Mouse (Mus musculus): Measurements from ENCODE around the gene Acadsb. TPM values are rescaled to one million over a fixed set of nuclear protein-coding genes. Genes with fewer than 3 reads are reported as not detected.
A peak's percentile ranks its signal among the peaks of the same experiment; 100 is the strongest.

Gene Acadsb
- polyA plus RNA-seq, 1 experiment from 2014 or later: 91.3 TPM

DNA sequence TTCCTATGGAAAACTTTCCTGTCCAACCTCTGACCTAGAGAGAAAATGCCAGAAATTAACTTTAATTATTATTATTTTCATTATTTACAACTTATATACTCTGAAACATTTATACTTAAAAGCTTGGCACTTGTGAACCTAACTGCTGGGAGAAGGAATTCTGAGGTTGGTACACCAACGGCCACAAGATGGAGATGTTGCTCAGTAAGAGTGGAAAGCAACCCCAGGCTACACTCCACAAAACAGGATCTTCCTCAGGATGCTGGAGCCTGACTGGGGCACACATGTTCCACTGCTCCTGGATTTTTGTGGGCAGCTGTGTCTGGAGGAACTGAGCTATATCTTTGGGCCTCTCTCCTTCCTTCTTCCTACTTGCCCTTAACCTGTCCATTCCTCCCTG is 21.8 kb downstream of the Acadsb start:
- Histone ChIP-seq H3K9ac (ENCODE audit: low read depth, low read length) (no peak overlapping the region), H3K4me2 (ENCODE audit: low read depth, low read length) (no peak overlapping the region), H3K9me3 (ENCODE audit: control insufficient read depth, low read length) (0 out of 2 replicates have a peak, but pooled peaks cover 5% of the 10 kb centered on the region), H3K4me3 (ENCODE audit: low read depth, low read length) (no peak overlapping the region), H3K27me3 (replicated peaks; ENCODE audit: control insufficient read depth, insufficient read depth, low read length) (no peaks in the 10 kb centered on the region), H3K36me3 (ENCODE audit: control insufficient read depth, insufficient read depth, low read length) (peaks cover 48% of the 10 kb centered on the region), H3K27ac (replicated peaks; ENCODE audit: low read depth, low read length) (no peak overlapping the region), H3K4me1 (ENCODE audit: control insufficient read depth, insufficient read depth, low read length) (no peaks in the 10 kb centered on the region)
- DNase-seq (ENCODE audit: low spot score): peak; percentile 64
- WGBS: 16% methylated on average over 1 of the region's 1 CpGs
- no peak for ATAC-seq (ENCODE audit: low read depth)

DNA sequence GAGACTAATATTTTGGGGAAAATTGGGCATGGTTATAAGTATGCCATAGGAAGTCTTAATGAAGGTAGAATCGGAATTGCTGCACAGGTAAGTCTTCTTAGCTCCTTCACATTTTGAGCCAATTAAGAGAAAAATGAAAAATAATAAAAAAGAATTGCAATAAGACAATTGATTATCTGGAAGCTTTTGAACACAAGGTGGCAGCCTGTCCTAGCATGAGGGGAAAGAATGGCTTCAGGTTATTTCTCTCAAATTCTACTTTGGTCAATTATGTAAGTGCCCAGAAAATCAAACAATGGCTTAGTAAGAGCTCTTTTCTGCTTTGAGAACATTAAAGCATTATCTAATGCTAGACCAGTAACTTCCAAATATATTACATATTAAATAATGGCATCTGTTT is 23.9 kb downstream of the Acadsb start:
- H3K4me1 ChIP-seq (ENCODE audit: control insufficient read depth, insufficient read depth, low read length): no peaks in the 10 kb centered on the region
- peaks cover 44% of the 10 kb centered on the region for H3K36me3 ChIP-seq (ENCODE audit: control insufficient read depth, insufficient read depth, low read length)
- no peak overlapping the region for H3K4me3 ChIP-seq (ENCODE audit: low read depth, low read length)
- no peak overlapping the region for H3K4me2 ChIP-seq (ENCODE audit: low read depth, low read length)
- 86% methylated on average over 1 of the region's 1 CpGs for WGBS
- DNase-seq (ENCODE audit: low spot score): no peak
- no peak overlapping the region for H3K27ac ChIP-seq (replicated peaks; ENCODE audit: low read depth, low read length)
- no peak overlapping the region for H3K9ac ChIP-seq (ENCODE audit: low read depth, low read length)
- 0 out of 2 replicates have a peak, but pooled peaks cover 5% of the 10 kb centered on the region for H3K9me3 ChIP-seq (ENCODE audit: control insufficient read depth, low read length)
- ATAC-seq (ENCODE audit: low read depth): no peak
- no peaks in the 10 kb centered on the region for H3K27me3 ChIP-seq (replicated peaks; ENCODE audit: control insufficient read depth, insufficient read depth, low read length)

DNA sequence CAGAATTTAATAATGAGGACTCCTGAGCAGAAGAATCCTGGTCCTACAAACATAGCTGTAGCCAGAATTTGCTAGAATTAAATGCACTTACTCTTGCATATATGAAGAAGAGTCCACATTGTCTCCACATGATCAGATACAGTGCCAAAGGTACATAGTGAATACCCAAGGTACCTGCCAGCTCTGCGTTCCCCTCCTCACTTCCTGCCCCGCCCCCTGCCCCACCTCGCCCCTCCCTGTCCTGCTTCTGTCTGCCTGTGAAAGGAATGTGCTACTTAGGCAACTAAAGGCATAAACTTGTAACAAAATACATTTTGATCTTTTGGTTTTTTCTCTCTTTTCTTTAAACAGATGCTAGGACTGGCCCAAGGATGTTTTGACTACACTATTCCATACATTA is 26.6 kb downstream of the Acadsb start:
- 53% methylated on average over 3 of the region's 3 CpGs for WGBS
- no peak for DNase-seq (ENCODE audit: low spot score)
- Histone ChIP-seq H3K36me3 (ENCODE audit: control insufficient read depth, insufficient read depth, low read length) (peaks cover 25% of the 10 kb centered on the region), H3K4me3 (ENCODE audit: low read depth, low read length) (no peak overlapping the region), H3K27me3 (replicated peaks; ENCODE audit: control insufficient read depth, insufficient read depth, low read length) (no peaks in the 10 kb centered on the region), H3K9ac (ENCODE audit: low read depth, low read length) (no peak overlapping the region), H3K4me1 (ENCODE audit: control insufficient read depth, insufficient read depth, low read length) (no peaks in the 10 kb centered on the region), H3K9me3 (ENCODE audit: control insufficient read depth, low read length) (no peaks in the 10 kb centered on the region), H3K27ac (replicated peaks; ENCODE audit: low read depth, low read length) (no peak overlapping the region), H3K4me2 (ENCODE audit: low read depth, low read length) (no peak overlapping the region)
- no peak for ATAC-seq (ENCODE audit: low read depth)

DNA sequence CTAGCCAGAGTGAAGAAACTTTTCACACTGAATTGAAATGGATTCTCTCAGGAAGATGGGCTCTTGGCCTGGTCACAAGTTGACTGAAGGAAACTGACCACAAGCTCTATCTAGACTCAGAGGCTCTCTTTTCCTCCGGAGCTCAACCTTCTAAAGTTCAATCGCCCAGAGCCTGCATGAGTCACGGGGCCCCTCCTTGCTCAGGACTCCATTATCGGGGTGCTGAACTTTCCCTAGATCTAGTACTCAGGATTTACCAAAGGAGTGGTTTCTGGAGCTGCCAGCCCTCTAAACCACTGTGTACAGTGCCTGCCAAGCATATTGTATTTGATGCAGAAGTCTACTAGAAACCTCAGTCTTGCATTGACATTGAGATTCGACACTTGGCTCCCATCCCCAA is 46.3 kb downstream of the Acadsb start:
- Histone ChIP-seq H3K9ac (ENCODE audit: low read depth, low read length) (no peak overlapping the region), H3K4me2 (ENCODE audit: low read depth, low read length) (no peak overlapping the region), H3K9me3 (ENCODE audit: control insufficient read depth, low read length) (no peaks in the 10 kb centered on the region), H3K27ac (replicated peaks; ENCODE audit: low read depth, low read length) (no peak overlapping the region), H3K36me3 (ENCODE audit: control insufficient read depth, insufficient read depth, low read length) (no peaks in the 10 kb centered on the region), H3K4me3 (ENCODE audit: low read depth, low read length) (no peak overlapping the region), H3K4me1 (ENCODE audit: control insufficient read depth, insufficient read depth, low read length) (no peaks in the 10 kb centered on the region), H3K27me3 (replicated peaks; ENCODE audit: control insufficient read depth, insufficient read depth, low read length) (no peaks in the 10 kb centered on the region)
- WGBS: 91% methylated on average over 5 of the region's 5 CpGs
- ATAC-seq (ENCODE audit: low read depth) (no peak), DNase-seq (ENCODE audit: low spot score) (no peak)

DNA sequence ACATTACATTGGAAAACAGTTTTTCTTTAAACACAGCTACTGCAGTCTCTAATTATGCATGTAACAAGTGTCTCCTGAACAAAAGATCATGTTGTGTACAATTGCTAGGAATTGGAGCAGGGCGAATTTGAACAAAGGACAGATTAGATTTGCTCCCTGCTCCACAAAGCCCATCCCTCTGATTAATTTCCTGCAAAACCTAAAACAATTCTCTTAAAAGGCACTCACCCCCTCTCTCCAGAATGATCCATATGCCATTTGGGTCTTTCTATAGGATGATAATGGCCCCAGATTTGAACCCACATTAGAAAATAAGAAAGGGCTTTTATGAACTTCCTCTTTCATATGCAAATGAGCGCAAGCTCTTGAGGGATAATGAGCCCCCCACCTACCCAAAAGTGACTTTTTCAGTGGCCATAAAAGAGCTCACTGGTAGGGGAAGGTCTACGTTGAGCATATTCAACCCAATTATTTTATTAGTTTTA is 54.8 kb downstream of the Acadsb start:
- WGBS: 46% methylated on average over 3 of the region's 3 CpGs
- no peaks in the 10 kb centered on the region for H3K27me3 ChIP-seq (replicated peaks; ENCODE audit: control insufficient read depth, insufficient read depth, low read length)
- DNase-seq (ENCODE audit: low spot score): peak; percentile 9
- no peaks in the 10 kb centered on the region for H3K4me1 ChIP-seq (ENCODE audit: control insufficient read depth, insufficient read depth, low read length)
- H3K9me3 ChIP-seq (ENCODE audit: control insufficient read depth, low read length): no peaks in the 10 kb centered on the region
- H3K9ac ChIP-seq (ENCODE audit: low read depth, low read length): no peak overlapping the region
- no peaks in the 10 kb centered on the region for H3K36me3 ChIP-seq (ENCODE audit: control insufficient read depth, insufficient read depth, low read length)
- no peak for ATAC-seq (ENCODE audit: low read depth)
- no peak overlapping the region for H3K4me3 ChIP-seq (ENCODE audit: low read depth, low read length)
- no peak overlapping the region for H3K27ac ChIP-seq (replicated peaks; ENCODE audit: low read depth, low read length)
- H3K4me2 ChIP-seq (ENCODE audit: low read depth, low read length): no peak overlapping the region

DNA sequence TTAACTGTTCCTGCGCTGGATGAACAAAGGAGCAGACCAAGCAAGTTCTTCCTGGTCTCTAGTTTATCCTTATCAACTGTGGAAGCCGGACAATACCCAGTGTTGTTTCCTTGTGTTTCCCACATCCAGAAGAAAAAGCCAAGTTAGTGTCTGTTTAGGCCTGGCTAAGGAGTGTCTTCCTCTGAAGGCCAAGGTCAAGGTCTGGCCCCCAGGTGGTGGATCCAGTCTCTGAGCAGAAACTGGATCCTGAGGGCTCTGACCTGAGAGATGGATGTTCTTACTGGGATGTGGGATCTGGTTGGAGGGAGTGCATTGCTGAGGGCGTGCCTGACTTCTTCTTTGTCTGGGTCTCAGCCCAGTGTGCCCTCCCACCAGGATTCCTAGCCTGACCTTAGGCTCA is 55.3 kb downstream of the Acadsb start:
- H3K36me3 ChIP-seq (ENCODE audit: control insufficient read depth, insufficient read depth, low read length): no peaks in the 10 kb centered on the region
- DNase-seq (ENCODE audit: low spot score): no peak
- H3K4me1 ChIP-seq (ENCODE audit: control insufficient read depth, insufficient read depth, low read length): no peaks in the 10 kb centered on the region
- no peak overlapping the region for H3K4me3 ChIP-seq (ENCODE audit: low read depth, low read length)
- no peaks in the 10 kb centered on the region for H3K27me3 ChIP-seq (replicated peaks; ENCODE audit: control insufficient read depth, insufficient read depth, low read length)
- no peak overlapping the region for H3K4me2 ChIP-seq (ENCODE audit: low read depth, low read length)
- H3K27ac ChIP-seq (replicated peaks; ENCODE audit: low read depth, low read length): no peak overlapping the region
- no peak for ATAC-seq (ENCODE audit: low read depth)
- H3K9me3 ChIP-seq (ENCODE audit: control insufficient read depth, low read length): no peaks in the 10 kb centered on the region
- no peak overlapping the region for H3K9ac ChIP-seq (ENCODE audit: low read depth, low read length)
- 56% methylated on average over 3 of the region's 3 CpGs for WGBS

DNA sequence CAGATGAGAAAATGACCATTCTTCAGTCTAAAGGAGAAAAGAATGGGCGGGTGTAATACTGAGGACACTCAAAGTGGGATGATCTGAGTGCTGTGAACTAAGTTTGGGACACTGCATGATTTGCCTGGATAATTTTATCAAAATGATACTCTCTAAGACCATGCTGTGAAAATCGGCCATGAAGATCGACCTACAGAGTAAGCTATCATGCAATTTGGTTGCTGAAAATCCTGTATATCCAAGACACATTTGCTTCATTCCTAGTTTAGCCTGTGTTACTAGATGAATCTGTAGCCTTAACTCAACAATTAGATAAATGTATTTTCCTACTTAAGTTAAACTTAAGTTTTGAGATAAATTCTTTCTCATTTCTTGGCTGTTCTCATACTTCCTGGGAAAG is 56.9 kb downstream of the Acadsb start:
- Histone ChIP-seq H3K9me3 (ENCODE audit: control insufficient read depth, low read length) (no peaks in the 10 kb centered on the region), H3K36me3 (ENCODE audit: control insufficient read depth, insufficient read depth, low read length) (no peaks in the 10 kb centered on the region), H3K27ac (replicated peaks; ENCODE audit: low read depth, low read length) (no peak overlapping the region), H3K27me3 (replicated peaks; ENCODE audit: control insufficient read depth, insufficient read depth, low read length) (no peaks in the 10 kb centered on the region), H3K4me2 (ENCODE audit: low read depth, low read length) (no peak overlapping the region), H3K4me3 (ENCODE audit: low read depth, low read length) (no peak overlapping the region), H3K4me1 (ENCODE audit: control insufficient read depth, insufficient read depth, low read length) (no peaks in the 10 kb centered on the region), H3K9ac (ENCODE audit: low read depth, low read length) (no peak overlapping the region)
- no peak for ATAC-seq (ENCODE audit: low read depth)
- WGBS: 77% methylated on average over 3 of the region's 3 CpGs
- no peak for DNase-seq (ENCODE audit: low spot score)

DNA sequence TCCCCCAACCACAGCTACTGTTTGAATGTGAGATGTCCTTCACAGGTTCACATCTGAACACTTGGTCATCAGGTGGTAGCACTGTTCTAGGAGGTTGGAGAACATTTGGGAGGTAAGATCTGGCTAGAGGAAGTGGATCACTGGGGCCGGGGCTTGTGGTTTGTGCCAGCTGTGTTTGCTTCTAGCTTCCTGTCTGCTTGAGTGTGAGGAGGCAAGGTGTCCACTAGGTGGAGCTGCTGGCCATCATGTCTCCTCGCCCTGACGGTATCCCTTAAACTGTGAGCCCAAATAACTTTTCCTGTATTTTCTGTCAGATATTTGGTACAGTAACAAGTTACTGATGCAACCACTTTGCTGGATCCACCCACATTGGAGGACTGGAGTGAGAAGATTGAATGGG is 59.1 kb downstream of the Acadsb start:
- Histone ChIP-seq H3K4me3 (ENCODE audit: low read depth, low read length) (no peak overlapping the region), H3K27ac (replicated peaks; ENCODE audit: low read depth, low read length) (no peak overlapping the region), H3K36me3 (ENCODE audit: control insufficient read depth, insufficient read depth, low read length) (no peaks in the 10 kb centered on the region), H3K27me3 (replicated peaks; ENCODE audit: control insufficient read depth, insufficient read depth, low read length) (no peaks in the 10 kb centered on the region), H3K4me2 (ENCODE audit: low read depth, low read length) (no peak overlapping the region), H3K4me1 (ENCODE audit: control insufficient read depth, insufficient read depth, low read length) (no peaks in the 10 kb centered on the region), H3K9ac (ENCODE audit: low read depth, low read length) (no peak overlapping the region), H3K9me3 (ENCODE audit: control insufficient read depth, low read length) (no peaks in the 10 kb centered on the region)
- DNase-seq (ENCODE audit: low spot score): no peak
- no peak for ATAC-seq (ENCODE audit: low read depth)
- 60% methylated on average over 3 of the region's 3 CpGs for WGBS

DNA sequence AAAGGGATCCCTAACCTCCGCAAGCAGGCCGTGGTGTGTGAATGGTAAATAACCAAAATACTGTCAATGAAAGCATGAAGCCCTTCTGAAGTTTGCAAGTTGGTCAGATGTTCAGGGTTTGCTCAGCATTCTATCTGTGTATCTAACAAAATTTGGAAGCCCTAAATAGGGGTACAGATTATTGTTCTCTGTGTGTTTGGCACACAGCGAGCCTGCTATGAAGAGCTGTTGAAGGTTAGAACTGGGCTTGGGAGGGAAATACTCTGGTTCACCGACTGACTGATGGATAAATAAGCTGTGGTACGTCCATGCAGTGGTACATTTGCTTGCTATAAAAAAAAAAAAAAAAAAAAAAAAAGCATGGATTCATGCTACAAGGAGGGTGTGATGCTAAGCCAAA is 61.1 kb downstream of the Acadsb start:
- Histone ChIP-seq H3K27me3 (replicated peaks; ENCODE audit: control insufficient read depth, insufficient read depth, low read length) (no peaks in the 10 kb centered on the region), H3K27ac (replicated peaks; ENCODE audit: low read depth, low read length) (no peak overlapping the region), H3K4me1 (ENCODE audit: control insufficient read depth, insufficient read depth, low read length) (no peaks in the 10 kb centered on the region), H3K9me3 (ENCODE audit: control insufficient read depth, low read length) (no peaks in the 10 kb centered on the region), H3K4me2 (ENCODE audit: low read depth, low read length) (no peak overlapping the region), H3K36me3 (ENCODE audit: control insufficient read depth, insufficient read depth, low read length) (no peaks in the 10 kb centered on the region), H3K4me3 (ENCODE audit: low read depth, low read length) (no peak overlapping the region), H3K9ac (ENCODE audit: low read depth, low read length) (no peak overlapping the region)
- DNase-seq (ENCODE audit: low spot score) (no peak), ATAC-seq (ENCODE audit: low read depth) (no peak)
- WGBS: 86% methylated on average over 5 of the region's 5 CpGs

All from embryonic facial prominence, embryonic 14.5 days (tissue).